Mouse (Mus musculus): ENCODE measurements around the gene Ccdc88a. TPM values are rescaled to one million over a fixed set of nuclear protein-coding genes. Genes with fewer than 3 reads are reported as not detected.

Gene Ccdc88a
- total and polyA plus RNA-seq, 3 experiments: 1.00 to 9.0 (median 5.5) TPM

DNA sequence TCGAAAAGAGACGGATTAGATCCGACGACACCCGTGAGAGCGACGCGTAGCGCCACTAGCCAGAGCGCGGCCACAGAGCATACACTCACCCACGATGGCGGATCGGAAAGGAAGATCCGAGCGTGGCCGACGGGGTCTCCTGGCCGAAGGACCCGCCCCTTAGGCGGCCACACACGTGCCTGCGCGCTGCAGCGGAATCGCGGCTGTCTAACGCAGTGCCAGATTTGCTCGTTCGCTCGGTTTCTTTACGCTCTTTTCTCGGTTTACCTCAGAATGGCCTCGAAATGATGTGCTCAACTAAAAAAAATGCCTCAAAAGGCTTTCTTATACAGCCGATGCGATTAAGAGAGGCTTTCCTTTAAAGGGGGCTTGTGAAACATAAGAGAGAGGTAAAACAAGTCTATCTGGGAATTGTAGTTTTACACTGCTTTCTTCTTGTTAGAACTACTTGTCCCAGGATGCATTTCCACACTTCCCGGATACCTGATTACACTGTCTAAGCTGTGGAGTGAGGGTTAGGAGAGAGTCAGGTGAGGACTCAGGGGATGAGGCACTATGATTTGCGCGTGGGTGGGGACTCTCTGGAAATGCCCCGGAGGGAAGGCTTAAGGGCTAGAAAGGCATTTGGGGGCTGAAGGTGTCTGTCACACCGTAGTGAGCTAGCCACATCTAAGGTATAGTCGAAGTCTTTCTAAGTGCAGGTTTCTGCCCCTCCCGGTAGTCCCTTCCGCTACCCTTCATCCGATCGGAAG, 174.5 kb downstream of the Ccdc88a start, which contains the start of the genes Clhc1 and Rps27a:
TSS of gene Clhc1 (plus strand) at position 199 of the 752 bp plus-strand sequence.
TSS of gene Rps27a (minus strand) at position 358 of the 752 bp plus-strand sequence.
- under 1% methylated on average over 46 of the region's 46 CpGs for WGBS
- Histone ChIP-seq H3K27ac (peak within 1 kb of the TSS; percentile 94), H3K4me1 (ENCODE audit: control insufficient read depth, insufficient read depth, low read length) (peaks cover 1% of the 10 kb centered on the region), H3K79me2 (replicated peaks; ENCODE audit: control insufficient read depth, insufficient read depth, low read length) (no peaks in the 10 kb centered on the region), H3K4me3 (peak within 1 kb of the TSS; percentile 82), H3K27me3 (ENCODE audit: control insufficient read depth, insufficient read depth, low read length) (no peaks in the 10 kb centered on the region), H3K36me3 (ENCODE audit: control insufficient read depth, insufficient read depth, low read length) (peaks cover 18% of the 10 kb centered on the region), H3K9ac (ENCODE audit: low read depth, low read length) (peak within 1 kb of the TSS; percentile 70)
- TF ChIP-seq EP300 (IDR thresholded peaks at IDR 0.05; ENCODE audit: insufficient read depth, low read depth, low read length) (no peak), CTCF (IDR thresholded peaks at IDR 0.05) (peak; percentile 26; the same call in 1 of the 2 replicates), POLR2A (IDR thresholded peaks at IDR 0.05; ENCODE audit: insufficient read depth, low read depth, low read length) (peak; percentile 88)
- intact Hi-C loops (cut with DNase I): loop anchor here (1.0 to 10.0 kb wide), 3 partner anchors 146 to 477 kb away; partner anchors contain the start of genes Ccdc88a and Eml6
- DNase-seq: peak; percentile 95 to 98

DNA sequence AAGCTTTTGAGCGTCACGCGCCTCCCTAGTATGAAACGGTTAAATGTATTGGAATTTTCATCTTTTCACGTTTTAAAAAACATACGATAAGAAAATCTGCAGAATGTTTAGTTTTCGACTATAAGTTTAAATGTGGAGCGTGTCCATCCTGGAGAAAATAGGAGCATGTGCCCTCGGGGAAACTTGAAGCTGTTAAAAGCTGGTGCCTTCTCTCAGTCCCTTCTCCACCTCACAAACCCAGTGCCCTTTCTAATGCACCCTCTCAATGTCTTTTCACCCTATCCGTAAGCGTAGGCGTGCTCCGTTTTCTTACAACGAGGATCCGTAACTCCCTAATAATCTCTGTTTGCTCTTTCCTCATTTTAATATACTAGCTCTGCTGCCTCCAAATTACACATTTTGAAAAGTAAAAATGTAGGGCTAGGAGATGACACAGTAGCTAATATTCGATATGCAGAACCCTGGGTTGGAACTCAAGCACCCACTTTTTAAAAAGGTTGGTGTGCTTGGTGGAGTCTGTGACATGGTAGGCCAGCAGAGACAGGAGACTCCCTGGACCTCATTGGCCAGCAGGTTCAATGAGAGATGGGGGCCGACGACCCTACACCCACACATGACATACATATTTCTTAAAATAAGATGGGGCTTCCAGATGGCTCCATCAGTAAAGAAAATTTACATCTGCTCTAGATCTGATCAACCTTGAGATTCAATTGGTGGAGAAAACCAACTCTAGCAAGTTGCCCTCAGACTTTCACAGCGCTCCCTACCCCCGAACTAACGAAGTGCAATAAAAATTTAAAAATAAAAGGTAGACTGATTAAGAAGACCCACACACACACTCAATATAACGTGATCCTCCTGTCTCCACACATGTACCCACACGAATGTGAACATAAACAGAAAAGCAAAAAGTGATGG, 175.3 kb downstream of the Ccdc88a start:
- WGBS: 23% methylated on average over 23 of the region's 23 CpGs
- H3K27me3 ChIP-seq (ENCODE audit: control insufficient read depth, insufficient read depth, low read length): no peaks in the 10 kb centered on the region
- H3K4me3 ChIP-seq: peak overlapping the region; percentile 82
- no peak for TF ChIP-seq POLR2A (IDR thresholded peaks at IDR 0.05; ENCODE audit: insufficient read depth, low read depth, low read length)
- H3K4me1 ChIP-seq (ENCODE audit: control insufficient read depth, insufficient read depth, low read length): peaks cover 1% of the 10 kb centered on the region
- peak overlapping the region; percentile 58 for H3K9ac ChIP-seq (ENCODE audit: low read depth, low read length)
- H3K79me2 ChIP-seq (replicated peaks; ENCODE audit: control insufficient read depth, insufficient read depth, low read length): no peaks in the 10 kb centered on the region
- peaks cover 17% of the 10 kb centered on the region for H3K36me3 ChIP-seq (ENCODE audit: control insufficient read depth, insufficient read depth, low read length)
- peak overlapping the region; percentile 94 for H3K27ac ChIP-seq
- intact Hi-C loops (cut with DNase I): loop anchor here (1.0 to 10.0 kb wide), 3 partner anchors 146 to 476 kb away; partner anchors contain the start of genes Ccdc88a and Eml6
- no peak for DNase-seq

DNA sequence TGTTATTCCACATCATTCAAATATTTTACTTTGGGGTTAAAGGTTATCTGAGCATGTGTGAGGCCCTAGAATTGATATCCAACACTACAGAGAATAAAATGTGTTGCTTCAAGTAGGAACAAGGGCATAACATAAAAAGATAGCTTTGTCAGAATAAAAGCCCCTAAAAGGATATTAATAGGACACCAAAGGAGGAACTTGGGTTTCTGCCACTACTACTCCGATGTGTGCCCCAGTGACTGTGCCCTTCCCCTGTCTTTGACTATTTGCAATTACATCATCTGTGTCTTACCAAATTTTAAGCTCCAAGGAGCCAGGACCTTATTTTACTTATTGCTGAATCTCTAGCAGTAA, 175.9 kb downstream of the Ccdc88a start:
- no peak for DNase-seq

More for the DNA sequence above, 175.9 kb downstream of the Ccdc88a start:
- peaks cover 1% of the 10 kb centered on the region for H3K4me1 ChIP-seq (ENCODE audit: control insufficient read depth, insufficient read depth, low read length)
- TF ChIP-seq POLR2A (IDR thresholded peaks at IDR 0.05; ENCODE audit: insufficient read depth, low read depth, low read length) (no peak), EP300 (IDR thresholded peaks at IDR 0.05; ENCODE audit: insufficient read depth, low read depth, low read length) (no peak), CTCF (IDR thresholded peaks at IDR 0.05) (peak; percentile 32)
- no peak overlapping the region for H3K4me3 ChIP-seq
- peaks cover 12% of the 10 kb centered on the region for H3K36me3 ChIP-seq (ENCODE audit: control insufficient read depth, insufficient read depth, low read length)
- no peaks in the 10 kb centered on the region for H3K79me2 ChIP-seq (replicated peaks; ENCODE audit: control insufficient read depth, insufficient read depth, low read length)
- WGBS: 44% methylated on average over 1 of the region's 1 CpGs
- intact Hi-C loops (cut with DNase I): loop anchor here (5.0 to 10.0 kb wide), 2 partner anchors 177 to 475 kb away; partner anchors contain the start of genes Ccdc88a and Eml6
- no peak overlapping the region for H3K27ac ChIP-seq
- no peak overlapping the region for H3K9ac ChIP-seq (ENCODE audit: low read depth, low read length)
- H3K27me3 ChIP-seq (ENCODE audit: control insufficient read depth, insufficient read depth, low read length): no peaks in the 10 kb centered on the region

Other genes starting within 250 kb of the Ccdc88a start
- gene Pnpt1, start 242.9 kb upstream of the Ccdc88a start, total RNA-seq (2021): 10 to 100 TPM; 25.7 to 29.1 TPM
- 11.7 and 13.2 TPM in 2 replicates for gene Pnpt1, start 242.9 kb upstream of the Ccdc88a start, polyA plus RNA-seq (2012; rRNA removed)
- gene Ppp4r3b, start 200.8 kb upstream of the Ccdc88a start, total RNA-seq (2021): 10 to 100 TPM; 28.4 to 41.2 TPM
- gene Ppp4r3b, start 200.8 kb upstream of the Ccdc88a start, polyA plus RNA-seq (2012; rRNA removed): 3.7 and 5.9 TPM in 2 replicates
- gene Cfap36, start 126.2 kb upstream of the Ccdc88a start, total RNA-seq (2021): 10 to 100 TPM; 15.6 to 15.8 TPM
- 2.8 and 3.5 TPM in 2 replicates for gene Cfap36, start 126.2 kb upstream of the Ccdc88a start, polyA plus RNA-seq (2012; rRNA removed)
- gene Prorsd1, start 141.4 kb downstream of the Ccdc88a start, total RNA-seq (2021): 10 to 100 TPM; 20.4 to 22.0 TPM
- 6.7 and 12.2 TPM in 2 replicates for gene Prorsd1, start 141.4 kb downstream of the Ccdc88a start, polyA plus RNA-seq (2012; rRNA removed)
- gene Mtif2, start 152.8 kb downstream of the Ccdc88a start, total RNA-seq (2021): 10 to 100 TPM; 51.2 to 53.5 TPM
- 19.7 and 38.6 TPM in 2 replicates for gene Mtif2, start 152.8 kb downstream of the Ccdc88a start, polyA plus RNA-seq (2012; rRNA removed)
- gene Clhc1, start 174.3 kb downstream of the Ccdc88a start, total RNA-seq (2021): not detected
- 0.15 TPM in 1 of 2 replicates, not detected in the other for gene Clhc1, start 174.3 kb downstream of the Ccdc88a start, polyA plus RNA-seq (2012; rRNA removed)
- gene Rps27a, start 174.5 kb downstream of the Ccdc88a start, total RNA-seq (2021): 100 to 1,000 TPM; 419 to 481 TPM
- 95.6 and 166 TPM in 2 replicates for gene Rps27a, start 174.5 kb downstream of the Ccdc88a start, polyA plus RNA-seq (2012; rRNA removed)